Mouse (Mus musculus) heart, postnatal 25 days (tissue): Measurements from ENCODE around the gene Lipo2. TPM values are rescaled to one million over a fixed set of nuclear protein-coding genes. Genes with fewer than 3 reads are reported as not detected.
"Not testable (repeated sequence)": the region's sequence is repeated elsewhere in the genome, so short reads cannot be mapped to it uniquely, and the experiment has no call there.

ENCODE experiments used
- DNase-seq: peaks from one replicate; pipeline ENCODE4 v3.0.0; 2022; ENCODE audit warnings: low spot score
- intact Hi-C: fragments of 180-260 bp; cut with DNase I; formaldehyde crosslinking; loops from one replicate; pipeline ENCODE4 v1.15.1; 2025
- total RNA-seq, 2 experiments: library from RNA; stranded (reverse); gene quantifications; 2 replicates each; pipeline ENCODE4 v1.2.3; 2021

Gene Lipo2
- under 1 TPM; 0.17 to 0.39 TPM for total RNA-seq

DNA sequence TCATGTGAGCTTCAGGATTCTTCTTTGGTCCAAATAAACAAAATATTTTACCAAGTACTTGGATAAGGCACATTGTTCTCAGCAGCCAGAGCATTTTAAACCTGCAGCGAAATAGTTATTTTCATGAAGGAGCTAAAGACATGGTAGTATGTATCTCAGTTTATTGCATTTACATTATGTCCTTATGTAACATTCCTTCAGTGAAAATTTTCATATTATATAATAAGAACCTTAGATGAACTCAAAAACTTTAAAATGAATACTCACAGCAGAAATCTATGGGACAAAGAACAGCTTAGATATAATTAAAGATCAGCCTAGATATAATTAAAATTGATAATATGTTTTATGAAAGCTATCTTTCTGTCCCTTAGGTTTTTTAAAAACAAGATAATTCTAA, at the start of gene Lipo2:
Lipo2 (minus strand) TSS at position 101 of the 400 bp plus-strand sequence.
- DNase-seq, intact Hi-C loops: not testable (repeated sequence)

DNA sequence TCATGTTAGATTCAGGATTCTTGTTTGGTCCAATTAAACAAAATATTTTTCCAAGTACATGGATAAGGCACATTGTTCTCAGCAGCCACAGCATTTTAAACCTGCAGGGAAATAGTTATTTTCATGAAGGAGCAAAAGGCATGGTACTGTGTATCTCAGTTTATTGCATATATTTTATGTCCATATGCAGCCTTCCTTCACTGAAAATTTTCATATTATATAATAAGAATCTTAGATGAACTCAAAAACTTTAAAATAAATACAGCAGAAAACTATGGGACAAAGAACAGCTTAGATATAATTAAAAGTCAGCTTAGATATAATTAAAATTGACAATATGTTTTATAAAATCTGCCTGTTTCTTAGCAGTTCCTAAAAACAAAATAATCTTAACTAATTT, 36.2 kb upstream of the Lipo2 start, which contains the start of gene Lipo1:
Lipo1 (minus strand) TSS at position 101 of the 400 bp plus-strand sequence.
- intact Hi-C loops, DNase-seq: not testable (repeated sequence)

GRCm38 (mm10) chr19:33786576-33787277, 35.6 kb upstream of the Lipo2 start:
- no peak for DNase-seq
- intact Hi-C loops, result no loop called here

DNA sequence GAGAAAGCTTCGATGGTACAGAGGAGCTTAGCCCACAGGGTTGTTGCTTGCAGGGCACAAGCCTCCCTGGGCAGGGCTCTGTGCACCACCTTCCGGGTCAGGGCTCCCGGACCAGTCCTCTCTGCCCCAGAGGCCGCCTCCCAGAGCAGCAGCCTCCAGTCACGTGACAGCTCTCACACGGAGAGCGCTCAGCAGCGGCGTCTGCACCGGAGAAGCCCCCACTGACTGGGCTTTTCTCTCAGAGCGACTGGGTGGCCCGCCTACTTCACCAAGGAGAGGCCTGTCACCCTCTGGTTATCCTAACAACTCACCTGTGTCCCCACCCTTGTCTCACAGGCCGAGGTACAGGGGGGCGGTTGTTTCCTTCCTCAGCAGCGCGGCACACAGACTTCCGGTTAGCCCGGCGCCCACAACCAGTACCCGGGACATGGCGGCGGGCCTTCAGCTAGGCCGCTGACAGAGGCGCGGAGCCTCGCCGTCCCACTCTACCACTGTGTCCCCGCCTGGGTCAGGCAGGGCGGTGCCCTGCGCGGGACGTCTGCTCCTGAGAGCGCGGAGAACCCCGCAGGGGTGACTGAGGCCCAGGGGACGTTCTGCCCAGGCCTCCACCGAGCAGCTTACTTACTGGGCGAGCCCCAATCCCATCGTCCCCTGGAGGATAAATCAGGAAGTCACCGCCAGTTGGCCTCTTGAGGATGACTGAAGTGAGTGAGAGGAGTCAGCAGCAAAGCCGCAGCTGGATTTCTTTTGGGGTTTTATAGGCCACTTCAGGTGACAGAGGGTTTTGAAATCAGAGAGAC, 10.3 kb upstream of the Lipo2 start, which contains the start of gene Lipo3:
Lipo3 (minus strand) TSS at position 665 of the 800 bp plus-strand sequence.
- intact Hi-C loops, result not testable (repeated sequence)

More for the DNA sequence above, 10.3 kb upstream of the Lipo2 start, which contains the start of gene Lipo3:
- DNase-seq, result peak; percentile 3

Other genes with a start within 250 kb of the Lipo2 start
- gene Lipo4, start 233.6 kb downstream of the Lipo2 start, total RNA-seq, result under 1 TPM; 0.26 to 0.34 TPM
- not detected for gene Gm8978, start 126.1 kb downstream of the Lipo2 start, total RNA-seq
- 1 to 10 TPM; 8.0 to 9.6 TPM for gene Lipo3, start 10.6 kb upstream of the Lipo2 start, total RNA-seq
- not detected for gene Lipo1, start 36.1 kb upstream of the Lipo2 start, total RNA-seq
- gene Lipf, start 209.8 kb upstream of the Lipo2 start, total RNA-seq, result not detected